Mouse (Mus musculus) B cell, adult 2 months (primary cell): ENCODE results near the gene Ankrd34a.

Experiments used
- DNase-seq, 2 experiments: peaks; one replicate each; pipeline ENCODE4 v3.0.0; 2022

The Ankrd34a gene

GRCm38 (mm10) chr3:96596228-96596707 lies at the start of gene Ankrd34a:
Gene Ankrd34a (plus strand): TSS chr3:96596636.
- peak in 1 of 2 experiments; percentile 29 for DNase-seq

- no peak for DNase-seq
These were observed 49.6 kb upstream of the Ankrd34a start for GRCm38 (mm10) chr3:96546880-96547279.

- DNase-seq: peak; percentile 88 to 90
These were observed 49.0 kb upstream of the Ankrd34a start for GRCm38 (mm10) chr3:96547389-96547960.

- DNase-seq: no peak
These were observed 47.6 kb upstream of the Ankrd34a start for GRCm38 (mm10) chr3:96548824-96549223.

GRCm38 (mm10) chr3:96549346-96549745 lies 47.1 kb upstream of the Ankrd34a start:
- DNase-seq: no peak

- DNase-seq: peak; percentile 65 to 72
These were observed 45.2 kb upstream of the Ankrd34a start for GRCm38 (mm10) chr3:96551203-96551602.

GRCm38 (mm10) chr3:96551890-96552289 lies 44.5 kb upstream of the Ankrd34a start:
- no peak for DNase-seq

- DNase-seq: no peak
These were observed 42.8 kb upstream of the Ankrd34a start for GRCm38 (mm10) chr3:96553601-96554000.

- no peak for DNase-seq
These were observed 42.2 kb upstream of the Ankrd34a start for GRCm38 (mm10) chr3:96554251-96554650.

- DNase-seq: no peak
These were observed 41.3 kb upstream of the Ankrd34a start for GRCm38 (mm10) chr3:96555041-96555596.

- DNase-seq: no peak
These were observed 40.3 kb upstream of the Ankrd34a start for GRCm38 (mm10) chr3:96555999-96556614.

- DNase-seq: peak in 1 of 2 experiments; percentile 64
These were observed 39.5 kb upstream of the Ankrd34a start for GRCm38 (mm10) chr3:96556651-96557635.

- peak; percentile 98 to 99 for DNase-seq
These were observed 38.7 kb upstream of the Ankrd34a start, which contains the start of gene Txnip for GRCm38 (mm10) chr3:96557694-96558093. Gene Txnip (plus strand): TSS chr3:96557957.

- DNase-seq: peak; percentile 66 to 73
These were observed 38.3 kb upstream of the Ankrd34a start for GRCm38 (mm10) chr3:96558159-96558558.

- DNase-seq: peak; percentile 41 to 48
These were observed 37.7 kb upstream of the Ankrd34a start for GRCm38 (mm10) chr3:96558668-96559196.

- DNase-seq: peak; percentile 69 to 75
These were observed 37.0 kb upstream of the Ankrd34a start for GRCm38 (mm10) chr3:96559398-96559910.

- DNase-seq: peak; percentile 54
These were observed 36.3 kb upstream of the Ankrd34a start for GRCm38 (mm10) chr3:96559911-96560850.

GRCm38 (mm10) chr3:96560881-96561668 lies 35.4 kb upstream of the Ankrd34a start:
- peak; percentile 48 to 54 for DNase-seq

- DNase-seq: peak; percentile 49 to 55
These were observed 34.3 kb upstream of the Ankrd34a start for GRCm38 (mm10) chr3:96561946-96562681.

- DNase-seq: no peak
These were observed 33.2 kb upstream of the Ankrd34a start for GRCm38 (mm10) chr3:96563267-96563666.
